Mouse (Mus musculus): ENCODE data around the gene Tmem203.

DNA sequence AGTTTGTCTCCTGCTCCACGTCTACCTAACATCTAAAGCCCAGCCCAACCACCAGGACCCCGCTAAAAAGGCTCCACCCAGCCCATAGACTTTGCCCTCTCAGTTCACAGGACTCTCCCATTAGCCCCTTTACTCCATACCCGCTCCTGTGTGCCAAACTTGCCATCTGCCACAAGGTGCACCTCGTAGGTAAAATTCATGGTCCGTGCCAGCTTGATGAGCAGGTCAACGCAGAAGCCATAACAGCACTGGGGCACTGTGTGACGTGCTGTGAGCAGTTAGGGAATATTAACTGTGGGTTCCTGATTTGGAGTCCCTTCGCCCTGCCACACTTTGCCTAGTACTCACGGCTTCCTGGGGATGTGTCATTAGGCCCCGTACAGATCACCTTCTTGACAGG, 42.8 kb downstream of the Tmem203 start:
- TF ChIP-seq CHD2 (IDR thresholded peaks at IDR 0.05; ENCODE audit: low read length) (no peak), POLR2A (IDR thresholded peaks at IDR 0.05; ENCODE audit: low read depth, low read length) (no peak), MEF2A (IDR thresholded peaks at IDR 0.05; ENCODE audit: borderline replicate concordance, low read depth, low read length) (no peak), ETS1 (conservative IDR thresholded peaks at IDR 0.05; ENCODE audit: low read depth, low read length) (no peak), CTCF (conservative IDR thresholded peaks at IDR 0.05 in 1 of 2, IDR thresholded peaks at IDR 0.05 in 1 of 2; ENCODE audit: low read depth in 2 of 2, low read length in 2 of 2) (no peak), KAT2A (IDR thresholded peaks at IDR 0.05; ENCODE audit: insufficient replicate concordance, low read length) (no peak)
